Mouse (Mus musculus): ENCODE results near the gene A030003K21Rik. TPM values are rescaled to one million over a fixed set of nuclear protein-coding genes. Genes with fewer than 3 reads are reported as not detected.

The A030003K21Rik gene
- polyA plus RNA-seq, 1 experiment from 2014 or later: not detected

GRCm38 (mm10) chr1:82913025-82913424 lies 30.2 kb downstream of the A030003K21Rik start, which contains the start of gene A030005L19Rik:
Gene A030005L19Rik, plus strand, starts transcription at chr1:82913325.
- no peaks in the 10 kb centered on the region for H3K27me3 ChIP-seq (replicated peaks)
- H3K9me3 ChIP-seq (replicated peaks): no peaks in the 10 kb centered on the region
- H3K4me3 ChIP-seq: no peak within 1 kb of the TSS
- no peak for ATAC-seq (ENCODE audit: insufficient number of reproducible peaks, low FRiP score)
- H3K9ac ChIP-seq: no peak within 1 kb of the TSS
- H3K4me1 ChIP-seq (replicated peaks): peaks cover 4% of the 10 kb centered on the region; the same call in 1 of the 2 replicates
- H3K4me2 ChIP-seq: no peak within 1 kb of the TSS
- no peak within 1 kb of the TSS for H3K27ac ChIP-seq (ENCODE audit: poor library complexity, severe bottlenecking)
- peaks cover 3% of the 10 kb centered on the region; the same call in 1 of the 2 replicates for H3K36me3 ChIP-seq
- 86% methylated on average over 3 of the region's 3 CpGs for WGBS

- Histone ChIP-seq H3K4me3 (no peak overlapping the region), H3K27me3 (replicated peaks) (no peaks in the 10 kb centered on the region), H3K9me3 (replicated peaks) (no peaks in the 10 kb centered on the region), H3K4me2 (no peak overlapping the region), H3K36me3 (peaks cover 27% of the 10 kb centered on the region), H3K9ac (no peak overlapping the region), H3K4me1 (replicated peaks) (0 out of 2 replicates have a peak, but pooled peaks cover 15% of the 10 kb centered on the region), H3K27ac (ENCODE audit: poor library complexity, severe bottlenecking) (no peak overlapping the region)
- no peak for ATAC-seq (ENCODE audit: insufficient number of reproducible peaks, low FRiP score)
- WGBS: 55% methylated on average over 3 of the region's 3 CpGs
Observed at GRCm38 (mm10) chr1:82905886-82906285, 37.3 kb downstream of the A030003K21Rik start.

- H3K36me3 ChIP-seq: peaks cover 44% of the 10 kb centered on the region
- no peaks in the 10 kb centered on the region for H3K27me3 ChIP-seq (replicated peaks)
- H3K9ac ChIP-seq: no peak overlapping the region
- no peak for ATAC-seq (ENCODE audit: insufficient number of reproducible peaks, low FRiP score)
- WGBS: 90% methylated on average over 3 of the region's 3 CpGs
- 0 out of 2 replicates have a peak, but pooled peaks cover 10% of the 10 kb centered on the region for H3K4me1 ChIP-seq (replicated peaks)
- no peak overlapping the region for H3K4me2 ChIP-seq
- no peak overlapping the region for H3K27ac ChIP-seq (ENCODE audit: poor library complexity, severe bottlenecking)
- no peak overlapping the region for H3K4me3 ChIP-seq
- no peaks in the 10 kb centered on the region for H3K9me3 ChIP-seq (replicated peaks)
Observed at GRCm38 (mm10) chr1:82901201-82901600, 42.0 kb downstream of the A030003K21Rik start.

GRCm38 (mm10) chr1:82900567-82900966 lies 42.6 kb downstream of the A030003K21Rik start:
- Histone ChIP-seq H3K4me3 (no peak overlapping the region), H3K36me3 (peaks cover 44% of the 10 kb centered on the region), H3K4me1 (replicated peaks) (0 out of 2 replicates have a peak, but pooled peaks cover 6% of the 10 kb centered on the region), H3K9ac (no peak overlapping the region), H3K27ac (ENCODE audit: poor library complexity, severe bottlenecking) (no peak overlapping the region), H3K9me3 (replicated peaks) (no peaks in the 10 kb centered on the region), H3K27me3 (replicated peaks) (no peaks in the 10 kb centered on the region), H3K4me2 (no peak overlapping the region)
- ATAC-seq (ENCODE audit: insufficient number of reproducible peaks, low FRiP score): no peak
- 94% methylated on average over 1 of the region's 1 CpGs for WGBS

GRCm38 (mm10) chr1:82893269-82893668 lies 49.9 kb downstream of the A030003K21Rik start:
- ATAC-seq (ENCODE audit: insufficient number of reproducible peaks, low FRiP score): no peak
- 96% methylated on average over 7 of the region's 7 CpGs for WGBS
- no peaks in the 10 kb centered on the region for H3K9me3 ChIP-seq (replicated peaks)
- H3K27ac ChIP-seq (ENCODE audit: poor library complexity, severe bottlenecking): no peak overlapping the region
- no peak overlapping the region for H3K9ac ChIP-seq
- no peaks in the 10 kb centered on the region for H3K4me1 ChIP-seq (replicated peaks)
- no peak overlapping the region for H3K4me2 ChIP-seq
- no peaks in the 10 kb centered on the region for H3K27me3 ChIP-seq (replicated peaks)
- peaks cover 38% of the 10 kb centered on the region for H3K36me3 ChIP-seq
- H3K4me3 ChIP-seq: no peak overlapping the region

Other genes with a start within 250 kb of the A030003K21Rik start
- 207 and 208 TPM in 2 replicates for gene Mff, start 218.5 kb downstream of the A030003K21Rik start, polyA plus RNA-seq (2016; fragmentation: Nextera tagmentation; extraction: Ambion mirVana)
- gene Tm4sf20, start 174.9 kb downstream of the A030003K21Rik start, polyA plus RNA-seq (2016; fragmentation: Nextera tagmentation; extraction: Ambion mirVana): 0.17 TPM in 1 of 2 replicates, not detected in the other
- gene Gm47791, start 172.1 kb downstream of the A030003K21Rik start, polyA plus RNA-seq (2016; fragmentation: Nextera tagmentation; extraction: Ambion mirVana): not detected in 2 replicates
- 46.4 and 47.0 TPM in 2 replicates for gene Agfg1, start 103.9 kb downstream of the A030003K21Rik start, polyA plus RNA-seq (2016; fragmentation: Nextera tagmentation; extraction: Ambion mirVana)
- gene A030005L19Rik, start 30.1 kb downstream of the A030003K21Rik start, polyA plus RNA-seq (2016; fragmentation: Nextera tagmentation; extraction: Ambion mirVana): 0.29 TPM in 1 of 2 replicates, not detected in the other
- gene A030014E15Rik, start 18.5 kb downstream of the A030003K21Rik start, polyA plus RNA-seq (2016; fragmentation: Nextera tagmentation; extraction: Ambion mirVana): not detected in 2 replicates
- not detected in 2 replicates for gene Gm6217, start 12.0 kb downstream of the A030003K21Rik start, polyA plus RNA-seq (2016; fragmentation: Nextera tagmentation; extraction: Ambion mirVana)
- not detected in 2 replicates for gene Gm7544, start 12.6 kb upstream of the A030003K21Rik start, polyA plus RNA-seq (2016; fragmentation: Nextera tagmentation; extraction: Ambion mirVana)
- gene Gm47955, start 16.9 kb upstream of the A030003K21Rik start, polyA plus RNA-seq (2016; fragmentation: Nextera tagmentation; extraction: Ambion mirVana): not detected in 2 replicates
- gene Gm47959, start 57.2 kb upstream of the A030003K21Rik start, polyA plus RNA-seq (2016; fragmentation: Nextera tagmentation; extraction: Ambion mirVana): not detected in 2 replicates
- 2.3 and 2.7 TPM in 2 replicates for gene Slc19a3, start 95.1 kb upstream of the A030003K21Rik start, polyA plus RNA-seq (2016; fragmentation: Nextera tagmentation; extraction: Ambion mirVana)
- gene Krtap28-10, start 99.1 kb upstream of the A030003K21Rik start, polyA plus RNA-seq (2016; fragmentation: Nextera tagmentation; extraction: Ambion mirVana): not detected in 2 replicates
- gene Gm47969, start 101.5 kb upstream of the A030003K21Rik start, polyA plus RNA-seq (2016; fragmentation: Nextera tagmentation; extraction: Ambion mirVana): not detected in 2 replicates
- not detected in 2 replicates for gene A030005K14Rik, start 116.0 kb upstream of the A030003K21Rik start, polyA plus RNA-seq (2016; fragmentation: Nextera tagmentation; extraction: Ambion mirVana)
- not detected in 2 replicates for gene Krtap28-13, start 117.5 kb upstream of the A030003K21Rik start, polyA plus RNA-seq (2016; fragmentation: Nextera tagmentation; extraction: Ambion mirVana)
- gene Ccl20, start 173.4 kb upstream of the A030003K21Rik start, polyA plus RNA-seq (2016; fragmentation: Nextera tagmentation; extraction: Ambion mirVana): 0.21 and 0.66 TPM in 2 replicates
- gene Daw1, start 216.4 kb upstream of the A030003K21Rik start, polyA plus RNA-seq (2016; fragmentation: Nextera tagmentation; extraction: Ambion mirVana): not detected in 2 replicates